Mouse (Mus musculus): ENCODE measurements around the gene Abca7.
"Not testable (repeated sequence)": the region's sequence is repeated elsewhere in the genome, so short reads cannot be mapped to it uniquely, and the experiment has no call there.

Gene Abca7

GRCm38 (mm10) chr10:79996272-79997033 lies at the start of gene Abca7:
Gene Abca7, plus strand, starts transcription at chr10:79996494.
- DNase-seq (ENCODE audit: extremely low spot score, low read depth, low spot score): no peak

GRCm38 (mm10) chr10:79946752-79947322 lies 49.5 kb upstream of the Abca7 start:
- DNase-seq (ENCODE audit: extremely low spot score, low read depth, low spot score): no peak

GRCm38 (mm10) chr10:79947502-79947901 lies 48.8 kb upstream of the Abca7 start:
- no peak for DNase-seq (ENCODE audit: extremely low spot score, low read depth, low spot score)

GRCm38 (mm10) chr10:79949873-79950272 lies 46.4 kb upstream of the Abca7 start:
- no peak for DNase-seq (ENCODE audit: extremely low spot score, low read depth, low spot score)

- no peak for DNase-seq (ENCODE audit: extremely low spot score, low read depth, low spot score)
Observed at GRCm38 (mm10) chr10:79950661-79951060, 45.6 kb upstream of the Abca7 start.

- DNase-seq (ENCODE audit: extremely low spot score, low read depth, low spot score): no peak
Observed at GRCm38 (mm10) chr10:79953946-79954345, 42.3 kb upstream of the Abca7 start.

GRCm38 (mm10) chr10:79955691-79956090 lies 40.6 kb upstream of the Abca7 start:
- DNase-seq (ENCODE audit: extremely low spot score, low read depth, low spot score): no peak

- no peak for DNase-seq (ENCODE audit: extremely low spot score, low read depth, low spot score)
Observed at GRCm38 (mm10) chr10:79956643-79957154, 39.6 kb upstream of the Abca7 start.

GRCm38 (mm10) chr10:79958140-79958816 lies 38.0 kb upstream of the Abca7 start:
- DNase-seq (ENCODE audit: extremely low spot score, low read depth, low spot score): no peak

- DNase-seq (ENCODE audit: extremely low spot score, low read depth, low spot score): not testable (repeated sequence)
Observed at GRCm38 (mm10) chr10:79959412-79959811, 36.9 kb upstream of the Abca7 start.

GRCm38 (mm10) chr10:79959847-79960601 lies 36.3 kb upstream of the Abca7 start, which contains the start of gene Wdr18:
Gene Wdr18, plus strand, starts transcription at chr10:79960152.
- DNase-seq (ENCODE audit: extremely low spot score, low read depth, low spot score): peak; percentile 100

- no peak for DNase-seq (ENCODE audit: extremely low spot score, low read depth, low spot score)
Observed at GRCm38 (mm10) chr10:79960671-79961294, 35.5 kb upstream of the Abca7 start.

GRCm38 (mm10) chr10:79964727-79965126 lies 31.6 kb upstream of the Abca7 start:
- DNase-seq (ENCODE audit: extremely low spot score, low read depth, low spot score): no peak

GRCm38 (mm10) chr10:79965325-79965724 lies 31.0 kb upstream of the Abca7 start:
- DNase-seq (ENCODE audit: extremely low spot score, low read depth, low spot score): no peak

- DNase-seq (ENCODE audit: extremely low spot score, low read depth, low spot score): no peak
Observed at GRCm38 (mm10) chr10:79966886-79967400, 29.4 kb upstream of the Abca7 start.

GRCm38 (mm10) chr10:79968181-79968580 lies 28.1 kb upstream of the Abca7 start:
- DNase-seq (ENCODE audit: extremely low spot score, low read depth, low spot score): no peak

- DNase-seq (ENCODE audit: extremely low spot score, low read depth, low spot score): no peak
Observed at GRCm38 (mm10) chr10:79969124-79969568, 27.1 kb upstream of the Abca7 start.

- no peak for DNase-seq (ENCODE audit: extremely low spot score, low read depth, low spot score)
Observed at GRCm38 (mm10) chr10:79970415-79971182, 25.7 kb upstream of the Abca7 start, which contains the start of gene Grin3b. Gene Grin3b, plus strand, starts transcription at chr10:79970715.

GRCm38 (mm10) chr10:79971183-79971497 lies 25.2 kb upstream of the Abca7 start:
- no peak for DNase-seq (ENCODE audit: extremely low spot score, low read depth, low spot score)

- no peak for DNase-seq (ENCODE audit: extremely low spot score, low read depth, low spot score)
Observed at GRCm38 (mm10) chr10:79972831-79973230, 23.5 kb upstream of the Abca7 start.
